Mouse (Mus musculus) lung, postnatal 4 days (tissue): ENCODE measurements at regions not wholly inside any gene's neighbourhood (a gene's known extent, or its start where the extent isn't known, plus 50 kb on each side); places are given as distances from the start of the nearest gene placed in this dataset.
"Not testable (repeated sequence)": the region's sequence is repeated elsewhere in the genome, so short reads cannot be mapped to it uniquely, and the experiment has no call there.

Experiments
- DNase-seq, 2 experiments: peaks; one replicate each; pipeline ENCODE4 v3.0.0; 2021

DNA sequence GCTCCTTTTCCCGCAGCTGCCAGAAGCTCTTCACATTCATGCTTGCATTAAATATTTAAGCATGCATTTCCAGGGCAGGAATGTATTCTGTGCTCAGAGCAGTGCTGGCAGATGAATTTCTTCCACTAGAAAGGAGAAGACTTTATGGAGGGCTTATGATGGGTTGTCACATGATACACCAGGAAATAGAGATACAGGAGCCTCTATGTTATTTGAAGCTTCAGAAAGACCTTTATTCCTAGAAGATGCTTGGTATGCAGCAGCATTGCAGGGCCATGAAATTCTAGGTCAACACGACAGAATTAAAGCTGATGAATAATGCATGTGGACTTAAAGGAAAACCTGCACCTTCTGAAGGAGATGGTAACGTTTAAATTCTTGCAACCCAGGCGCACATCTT is 212.1 kb downstream of the Adgrg6 start:
- DNase-seq: no peak

DNA sequence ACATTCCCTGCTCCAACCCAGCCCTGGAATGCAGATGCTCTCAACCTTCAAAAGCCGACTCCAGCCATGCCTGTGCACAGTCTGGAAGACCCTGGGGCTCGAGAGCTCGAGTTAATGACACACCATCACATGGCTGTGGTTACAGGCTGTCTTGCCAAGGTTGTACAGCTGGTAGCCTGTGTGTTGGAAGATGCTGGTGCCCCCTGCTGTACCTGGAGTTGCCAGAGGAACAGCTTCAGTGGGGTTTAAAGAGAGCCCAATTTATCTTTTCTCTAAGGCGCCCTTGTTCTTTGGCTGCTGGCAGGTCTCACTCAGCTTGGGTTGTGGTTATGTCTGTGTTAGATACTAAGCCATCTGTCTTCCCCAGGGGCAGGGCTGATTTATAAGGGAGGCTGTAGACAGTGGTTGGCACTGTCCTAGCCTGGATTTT is 212.8 kb downstream of the Adgrg6 start:
- DNase-seq: no peak

DNA sequence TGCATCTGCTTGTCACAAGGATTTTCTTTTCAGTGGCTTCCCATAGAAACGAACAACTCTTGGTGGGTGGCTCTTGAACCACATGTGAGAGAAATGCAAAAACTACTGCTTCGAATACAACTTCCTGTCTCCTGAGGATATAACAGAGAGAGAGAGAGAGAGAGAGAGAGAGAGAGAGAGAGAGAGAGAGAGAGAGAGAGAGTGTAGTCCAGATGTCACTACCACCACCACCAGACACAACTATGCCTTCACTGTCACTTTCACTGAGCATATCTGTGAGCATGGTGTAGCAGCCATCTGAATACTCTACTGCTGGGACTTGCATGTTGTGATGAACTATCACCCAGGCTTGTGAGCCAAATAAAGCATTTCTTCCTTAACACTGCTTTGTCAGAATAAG is 216.6 kb downstream of the Adgrg6 start:
- no peak for DNase-seq

DNA sequence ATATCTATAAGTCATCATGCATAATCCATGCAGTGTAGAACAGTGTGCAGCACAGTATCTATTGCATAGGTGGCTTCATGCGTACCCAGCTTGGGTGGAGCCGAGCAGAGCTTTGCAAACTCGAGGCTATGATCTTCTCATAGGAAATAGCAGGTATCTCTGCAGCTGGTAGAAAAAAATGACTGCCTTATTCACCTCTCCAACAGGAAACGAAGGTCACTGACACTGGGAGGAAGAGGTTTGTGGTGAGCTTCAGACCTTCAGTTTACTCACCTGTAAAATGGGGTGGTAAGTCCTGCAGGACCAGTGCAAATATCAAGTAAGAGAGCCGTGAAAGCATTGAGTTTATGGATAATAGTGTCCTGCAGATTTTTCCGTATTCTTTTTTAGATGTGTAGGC is 219.2 kb downstream of the Adgrg6 start:
- no peak for DNase-seq

DNA sequence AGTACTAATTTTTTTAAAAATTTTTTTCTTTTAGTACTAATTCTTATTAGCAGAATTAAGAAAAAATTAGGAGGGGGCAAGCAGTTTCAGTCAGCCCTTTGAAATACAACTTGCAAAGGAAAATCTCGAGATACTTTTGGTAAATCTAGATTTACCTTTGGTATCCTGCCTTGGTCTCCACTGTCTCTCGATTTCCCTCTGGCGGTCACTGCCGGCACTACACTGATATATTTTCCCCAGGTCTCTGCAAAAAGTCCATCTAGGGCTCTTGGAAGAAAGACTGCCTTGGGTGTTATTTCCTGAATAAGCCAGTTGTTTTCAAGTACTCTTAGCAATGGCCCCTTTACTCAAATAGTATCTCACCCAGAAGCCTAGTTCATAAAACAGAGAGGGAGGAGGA is 224.0 kb downstream of the Adgrg6 start:
- DNase-seq: peak; percentile 56 to 79

DNA sequence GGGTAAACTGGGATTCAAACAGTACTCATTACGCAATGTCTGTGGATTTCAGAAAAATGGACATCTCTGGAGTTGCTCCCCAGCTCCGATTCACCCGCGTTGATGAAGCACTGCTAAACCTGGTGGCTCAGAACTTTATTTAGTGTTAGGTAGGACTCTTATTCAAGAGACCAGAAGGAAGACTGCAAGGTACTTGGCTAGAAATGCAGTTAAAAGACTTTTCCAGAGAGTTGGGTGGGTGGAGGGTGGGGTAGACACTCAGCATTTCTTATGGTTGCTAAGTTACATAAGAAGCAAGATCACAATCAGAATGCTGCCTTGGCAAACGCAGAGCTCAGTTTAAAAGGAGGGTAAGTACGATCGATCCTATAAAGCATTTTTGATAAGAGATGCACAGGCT is 230.2 kb downstream of the Adgrg6 start:
- no peak for DNase-seq

DNA sequence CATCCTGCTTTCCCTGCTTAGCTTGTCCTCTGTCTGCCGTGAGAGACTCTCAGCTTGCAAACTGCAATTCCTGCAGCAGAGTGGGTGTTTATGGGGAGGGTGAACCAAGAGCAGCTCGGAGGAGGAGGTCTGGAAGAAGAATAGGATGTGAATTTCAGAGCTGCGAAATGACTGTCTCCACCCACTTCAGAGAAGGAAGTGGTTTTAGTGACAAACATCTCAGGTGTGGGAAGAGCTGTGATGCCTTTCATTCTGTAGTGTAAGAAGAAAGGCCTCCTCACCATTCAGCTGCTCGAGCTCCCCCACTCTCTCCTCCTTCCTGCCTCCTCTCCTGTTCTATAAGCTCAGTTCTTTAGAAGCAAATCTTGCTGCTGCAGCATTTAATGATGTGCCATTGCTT is 230.9 kb downstream of the Adgrg6 start:
- DNase-seq: no peak

DNA sequence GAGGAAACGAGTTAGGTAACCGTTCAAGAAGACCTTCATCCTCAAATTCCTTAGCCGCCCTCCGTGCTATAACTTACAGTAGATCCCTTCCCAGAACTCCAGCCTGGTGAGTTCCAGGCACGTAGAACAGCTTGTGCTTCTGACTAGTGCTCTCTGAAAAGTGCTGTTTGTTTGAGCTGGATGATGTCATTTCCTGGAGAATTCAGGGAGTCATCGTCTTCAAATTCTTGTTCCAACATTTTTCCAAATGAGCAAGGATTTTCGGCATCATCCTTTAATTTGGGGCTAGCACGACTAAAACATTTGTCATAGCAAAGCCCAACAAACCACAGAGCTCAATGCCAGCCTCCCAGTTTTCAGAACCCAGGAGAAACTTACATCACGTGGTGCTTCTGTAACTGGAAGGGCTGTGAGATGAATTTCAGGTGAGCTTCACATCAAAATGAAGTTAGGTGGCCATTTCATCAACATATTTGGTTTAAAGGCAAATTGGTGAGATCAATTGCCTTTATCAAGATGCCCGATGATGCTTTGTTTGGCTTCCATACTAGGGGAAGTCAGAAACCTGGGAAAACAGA is 231.4 kb downstream of the Adgrg6 start:
- no peak for DNase-seq

DNA sequence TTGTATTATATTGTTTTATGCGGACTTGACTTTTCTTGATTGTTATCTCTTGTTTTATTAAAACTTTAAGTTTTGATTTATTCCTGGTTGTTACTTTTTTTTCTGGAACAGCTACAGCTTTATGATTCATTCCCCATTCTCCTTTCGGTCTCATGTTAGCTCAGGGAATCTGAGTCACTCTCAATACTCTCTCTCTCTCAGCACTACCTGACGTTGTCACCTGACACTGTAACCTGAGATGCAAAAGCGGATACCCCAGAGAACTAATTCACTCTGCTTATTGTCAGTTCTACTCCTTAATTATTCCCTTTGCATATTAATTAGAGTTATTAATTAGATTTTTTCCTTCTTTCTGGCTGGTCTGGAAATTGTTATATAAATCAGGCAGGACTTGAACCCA is 232.5 kb downstream of the Adgrg6 start:
- DNase-seq: no peak

DNA sequence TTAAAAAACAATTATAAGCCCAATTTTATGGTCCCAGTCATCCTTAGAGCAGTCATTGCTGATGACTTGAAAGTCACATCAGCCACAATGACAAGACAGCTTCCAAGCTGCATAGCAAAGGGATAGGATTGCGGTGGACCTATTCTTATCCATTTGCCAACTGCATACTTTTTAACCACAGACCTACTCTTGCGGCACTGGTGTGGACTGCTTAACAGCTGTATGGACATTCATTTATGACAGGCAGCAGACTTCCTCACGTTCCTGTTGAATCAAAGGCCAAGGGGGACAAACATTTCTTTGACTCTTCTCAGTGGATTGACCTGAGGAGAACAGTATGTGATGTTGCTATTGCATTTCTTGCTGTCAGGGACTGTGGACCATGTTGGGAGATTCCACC is 233.5 kb downstream of the Adgrg6 start:
- no peak for DNase-seq

DNA sequence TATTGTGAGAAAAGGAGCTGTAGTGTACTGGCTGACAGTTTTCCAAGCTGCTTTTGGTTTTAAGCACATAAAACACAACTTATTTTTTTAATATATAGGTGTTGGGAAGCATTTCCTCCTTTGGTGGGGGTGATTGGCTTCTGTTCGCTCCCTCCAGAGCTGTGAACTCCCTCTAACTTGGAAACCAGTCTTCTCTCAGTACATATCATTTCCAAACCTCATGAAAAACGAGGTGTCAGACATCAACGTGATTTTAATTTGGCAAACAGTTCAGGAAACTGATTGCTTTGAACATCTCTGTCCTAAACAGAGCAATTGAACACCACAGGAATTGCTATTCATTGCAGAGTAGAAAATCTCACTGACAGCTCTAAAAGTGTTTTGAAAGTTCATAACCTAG is 238.6 kb downstream of the Adgrg6 start:
- no peak for DNase-seq

DNA sequence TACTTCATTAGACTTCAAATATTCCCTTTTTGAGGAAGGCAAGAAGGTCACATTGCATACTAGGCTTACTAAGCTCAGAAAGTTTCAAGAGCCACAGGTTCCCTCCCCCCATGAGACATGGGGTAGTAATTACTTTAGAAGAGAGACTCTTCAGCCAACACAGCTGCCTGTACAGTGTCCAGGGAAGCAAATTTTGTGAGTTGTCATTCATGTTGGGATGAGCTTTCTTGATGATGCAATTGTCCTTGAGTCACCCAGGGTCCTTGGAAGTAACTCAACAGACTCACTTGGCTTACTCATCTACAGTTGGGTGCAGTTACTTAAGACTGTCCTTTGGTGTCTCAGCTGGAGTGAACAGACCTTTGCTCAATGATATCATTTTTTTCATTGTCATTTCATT is 242.0 kb downstream of the Adgrg6 start:
- DNase-seq: no peak

DNA sequence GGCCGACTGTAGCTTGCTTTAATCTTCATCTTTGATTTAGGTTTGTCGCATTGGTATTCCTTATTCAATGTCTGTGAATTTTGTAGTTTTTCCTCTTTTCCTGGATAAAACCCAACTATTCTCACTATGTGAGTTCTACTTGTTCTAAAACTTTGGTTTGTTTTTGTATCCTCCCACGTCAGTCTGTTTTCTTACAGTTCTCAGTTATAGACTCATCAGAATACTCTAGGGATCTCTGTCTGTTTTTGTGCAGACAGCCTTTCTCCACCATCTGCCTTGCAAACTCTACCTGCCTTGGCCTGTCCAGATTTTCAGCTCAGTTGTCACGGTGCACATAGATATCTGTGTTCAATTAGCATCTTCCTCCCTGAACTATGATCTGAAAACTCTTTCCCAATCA is 249.3 kb downstream of the Adgrg6 start:
- no peak for DNase-seq

DNA sequence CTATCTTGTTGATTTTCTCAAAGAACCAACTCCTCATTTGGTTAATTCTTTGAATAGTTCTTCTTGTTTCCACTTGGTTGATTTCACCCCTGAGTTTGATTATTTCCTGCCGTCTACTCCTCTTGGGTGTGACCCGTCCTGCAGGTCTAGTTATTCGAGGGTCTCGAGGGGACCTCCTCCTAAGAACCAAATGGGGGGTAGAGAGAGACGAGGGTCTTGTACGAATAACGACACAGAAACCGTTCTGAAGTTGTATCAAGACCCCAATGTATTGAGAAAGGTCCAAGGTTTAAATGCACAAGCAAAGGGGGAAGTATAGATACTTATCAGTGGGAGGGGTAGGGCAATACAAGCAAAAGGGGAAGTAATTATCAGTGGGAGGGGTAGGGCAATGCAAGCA is 252.8 kb downstream of the Adgrg6 start:
- not testable (repeated sequence) for DNase-seq

DNA sequence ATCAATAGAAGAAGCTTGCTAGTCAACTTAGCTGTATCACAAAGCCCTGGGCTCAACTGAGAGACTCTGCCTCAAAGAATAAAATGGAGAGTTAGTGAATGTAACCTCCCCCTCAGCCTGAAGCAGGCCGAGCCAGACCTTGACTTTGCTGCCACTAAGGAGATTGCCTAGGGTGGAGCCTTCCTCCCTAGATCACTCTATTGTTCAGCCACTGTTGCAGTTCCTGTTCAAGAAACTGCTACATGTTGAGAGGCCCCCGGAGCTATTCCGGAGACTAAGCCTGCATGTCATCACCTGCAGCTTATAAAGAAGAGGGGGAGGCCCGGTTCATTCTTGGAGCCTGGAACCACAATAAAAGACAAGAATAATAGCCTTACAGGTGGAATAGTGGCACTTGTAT is 257.9 kb downstream of the Adgrg6 start:
- no peak for DNase-seq

DNA sequence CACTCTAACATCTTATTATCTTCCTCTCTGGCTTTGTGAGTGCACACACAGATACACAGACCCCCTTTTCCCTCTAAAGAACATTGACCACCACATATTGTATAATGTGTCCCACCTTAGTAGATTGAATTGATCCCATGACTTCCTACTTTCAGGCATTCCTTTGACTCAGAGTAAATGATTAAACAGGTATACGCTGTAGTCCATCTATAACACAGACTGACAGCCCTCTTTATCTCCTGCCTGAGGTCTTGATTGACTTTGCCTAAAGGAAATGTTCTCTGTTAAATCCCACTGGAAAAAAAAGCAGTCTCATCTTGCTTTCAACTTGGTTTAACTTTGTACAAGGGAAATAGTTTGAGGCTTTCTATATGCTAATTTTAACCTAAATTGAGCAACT is 268.8 kb downstream of the Adgrg6 start:
- DNase-seq: no peak

DNA sequence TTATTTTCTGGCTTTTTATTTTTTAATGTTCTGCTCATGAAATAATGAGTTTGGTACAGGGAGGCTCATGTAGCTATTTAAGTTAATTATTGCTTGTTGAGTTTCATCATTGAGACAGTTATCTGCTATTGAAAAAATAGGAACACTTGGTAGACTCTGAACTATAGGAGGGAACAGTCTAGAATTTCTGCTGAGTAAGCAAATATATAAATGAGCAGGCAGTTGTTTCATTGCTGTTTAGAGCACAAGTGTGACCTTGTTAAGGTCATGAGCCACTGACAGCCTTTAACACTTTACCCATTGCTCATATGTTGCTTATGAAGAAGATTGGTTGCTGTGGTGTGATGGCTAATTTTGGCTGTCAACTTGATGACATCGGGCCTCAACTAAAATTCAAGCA is 270.0 kb downstream of the Adgrg6 start:
- DNase-seq: no peak

DNA sequence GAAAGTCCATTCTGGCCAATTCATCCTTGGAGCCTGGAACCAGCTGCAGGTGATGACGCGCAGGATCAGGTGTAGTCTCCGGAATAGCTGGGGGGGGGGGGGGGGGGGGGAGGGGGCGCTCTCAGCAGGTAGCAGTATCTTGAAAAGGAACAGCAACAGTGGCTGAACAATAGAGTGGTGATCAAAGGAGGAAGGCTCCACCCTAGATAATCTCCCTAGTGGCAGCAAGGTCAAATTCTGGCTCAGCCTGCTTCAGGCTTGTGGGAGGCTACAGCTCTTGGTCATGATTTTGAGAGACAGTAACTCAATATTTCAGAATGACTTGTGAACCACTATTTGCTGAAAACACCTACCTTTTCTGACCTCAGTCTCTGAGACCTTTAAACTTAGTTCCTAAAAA is 275.5 kb downstream of the Adgrg6 start:
- DNase-seq: no peak

DNA sequence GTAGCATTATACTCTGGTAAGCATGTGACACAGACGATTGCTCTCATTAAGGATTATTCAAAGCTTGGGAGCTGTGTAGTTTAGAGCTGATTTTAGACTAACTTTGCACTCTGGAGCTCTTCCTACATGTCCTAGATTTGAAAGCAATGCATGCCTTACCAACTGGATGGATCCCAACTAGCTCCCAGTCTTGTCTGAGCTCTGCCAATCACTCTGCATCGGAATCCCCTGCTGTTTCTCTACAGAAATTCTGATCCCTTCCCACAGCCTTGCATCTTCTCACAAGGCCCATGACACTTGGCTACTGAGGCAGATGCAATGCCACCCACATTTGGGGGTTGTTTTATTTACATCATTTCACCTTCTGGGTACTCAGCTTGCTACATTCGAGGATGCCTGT is 277.8 kb downstream of the Adgrg6 start:
- no peak for DNase-seq

DNA sequence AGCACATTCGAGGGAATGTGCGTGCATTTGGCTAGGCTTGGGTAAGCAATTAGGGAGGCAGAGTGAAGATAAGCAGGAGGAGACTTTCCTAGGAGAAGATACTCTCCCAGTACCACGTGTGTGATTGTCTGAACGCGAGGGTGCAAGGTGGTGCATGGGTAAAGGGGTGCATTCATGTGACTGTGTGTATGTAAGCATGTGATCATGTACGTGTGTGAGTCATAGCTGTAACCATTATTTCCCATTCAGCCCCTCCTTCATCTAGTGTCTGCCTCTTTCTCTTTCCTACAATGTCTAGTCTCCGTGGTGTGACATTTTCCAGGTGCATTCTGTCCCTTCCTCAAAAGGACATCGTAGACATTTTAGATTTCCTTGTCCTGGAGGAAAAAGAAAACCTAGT is 273.8 kb downstream of the Hivep2 start:
- no peak for DNase-seq

DNA sequence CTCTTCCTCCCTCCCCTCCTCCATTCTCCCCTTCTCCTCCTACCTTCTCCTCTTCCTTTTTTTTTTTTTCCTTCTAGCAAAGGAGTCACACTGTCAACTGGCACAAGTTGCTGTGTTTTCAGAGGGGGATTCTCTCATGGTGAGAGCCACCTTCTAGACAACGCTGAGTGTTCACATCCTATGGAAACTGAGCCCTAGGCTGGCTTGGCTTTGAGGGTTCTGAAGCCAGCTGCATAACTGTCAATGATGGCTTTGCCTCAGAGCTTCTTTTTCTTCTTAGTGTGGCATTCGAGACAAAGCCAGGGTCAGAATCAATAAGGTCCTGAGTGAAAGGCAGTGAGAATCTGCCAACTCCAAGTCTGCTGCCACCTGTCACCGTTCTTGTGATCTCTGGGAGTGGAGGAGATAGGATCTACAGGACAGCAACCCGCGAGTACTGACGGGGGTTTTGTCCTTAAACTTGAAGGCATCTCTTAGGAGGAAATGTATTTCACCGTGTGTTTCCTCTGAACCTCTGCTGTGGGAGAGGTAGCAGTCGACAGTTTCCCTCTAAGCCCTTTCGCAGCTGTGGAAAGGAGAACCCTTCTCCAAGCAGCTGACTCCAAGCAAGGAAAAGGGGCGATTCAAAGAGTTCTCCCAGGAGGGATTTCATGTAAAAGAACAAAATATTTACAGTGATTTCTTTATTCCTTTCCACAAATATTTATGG is 269.2 kb downstream of the Hivep2 start:
- no peak for DNase-seq

DNA sequence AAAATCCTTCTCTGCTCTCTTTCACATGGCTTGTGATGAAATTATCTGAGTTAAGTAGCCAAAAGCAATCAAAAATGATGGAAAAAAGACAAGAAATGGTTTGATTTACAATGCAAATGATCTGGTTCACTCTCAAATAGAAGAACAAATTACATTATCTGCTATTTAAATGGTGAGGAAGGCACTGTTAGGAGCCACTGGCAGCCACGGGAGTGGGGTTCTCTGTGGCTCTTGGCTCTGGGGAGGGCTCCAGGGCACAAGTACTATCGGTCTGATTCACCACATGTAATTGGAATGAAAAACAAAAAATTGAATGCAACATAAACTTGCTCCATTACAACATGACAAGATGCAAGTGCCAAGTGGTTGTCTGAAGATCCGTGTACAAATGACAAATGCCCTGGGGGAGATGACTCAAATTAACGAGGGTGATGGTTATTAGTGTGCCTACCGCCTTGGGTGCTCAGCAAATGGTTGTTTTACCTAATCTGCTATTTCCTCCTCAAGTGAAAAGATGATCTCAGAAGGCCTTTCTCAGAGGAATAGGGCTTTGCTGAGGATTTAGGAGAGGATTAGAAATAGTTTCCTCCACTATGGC is 268.2 kb downstream of the Hivep2 start:
- DNase-seq: no peak

DNA sequence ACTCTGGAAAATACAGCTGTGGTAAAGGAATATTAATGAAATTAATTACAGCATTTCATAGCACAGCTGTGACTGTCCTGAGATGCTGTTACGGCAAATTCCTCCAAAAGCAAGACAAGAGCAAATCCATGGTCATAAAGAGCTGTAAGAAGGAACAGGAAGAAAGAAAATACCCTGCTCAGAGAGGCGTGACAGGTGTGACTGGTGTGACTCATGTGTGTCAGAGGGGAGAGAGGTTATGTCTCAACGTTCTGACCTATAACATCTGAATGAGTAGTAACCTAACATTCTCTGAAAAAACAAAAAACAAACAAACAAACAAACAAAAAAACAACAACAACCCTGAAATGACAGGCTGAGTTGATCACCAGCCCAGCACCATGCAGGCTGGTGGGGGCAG is 267.5 kb downstream of the Hivep2 start:
- no peak for DNase-seq

DNA sequence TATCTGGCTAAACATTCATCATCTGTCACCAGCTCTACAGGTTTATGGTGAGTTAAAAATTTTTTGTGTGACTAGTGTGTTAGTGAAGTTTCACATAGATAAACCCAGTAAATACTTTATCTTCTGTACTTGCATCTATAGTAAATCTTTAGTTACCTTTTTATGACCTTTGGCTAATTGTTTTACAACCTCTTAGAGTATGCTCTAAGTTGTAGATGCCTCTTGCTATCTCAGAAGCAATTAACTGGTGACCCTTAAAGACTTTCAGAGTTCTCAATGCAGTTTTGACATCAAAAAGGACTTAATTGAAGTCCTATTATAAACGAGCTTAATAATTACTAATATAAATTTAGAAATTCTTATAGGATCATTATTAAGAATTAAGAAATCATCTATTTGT is 265.6 kb downstream of the Hivep2 start:
- DNase-seq: no peak

DNA sequence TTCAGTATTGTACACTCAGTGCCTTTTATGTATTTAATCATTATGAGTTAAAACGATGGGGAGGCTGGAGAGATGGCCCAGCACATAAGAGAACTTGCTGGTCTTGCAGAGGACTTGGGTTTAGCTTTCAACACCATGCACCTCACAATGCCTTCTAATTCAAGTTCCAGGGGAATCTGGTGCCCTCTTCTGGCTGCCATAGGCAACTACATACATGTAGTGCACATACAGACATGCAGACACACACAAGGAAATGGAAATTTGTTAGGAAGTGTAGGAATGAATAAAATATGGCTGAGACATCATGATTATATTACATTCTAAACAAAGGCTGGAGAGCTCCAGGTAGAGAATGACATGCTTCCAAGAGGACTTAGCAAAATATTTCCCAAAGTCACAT is 251.4 kb downstream of the Hivep2 start:
- no peak for DNase-seq
